Mouse (Mus musculus) heart, postnatal 14 days (tissue): ENCODE results near the gene Ttc41. TPM values are rescaled to one million over a fixed set of nuclear protein-coding genes. Genes with fewer than 3 reads are reported as not detected.

Experiments
- DNase-seq, 2 experiments: peaks; one replicate each; pipeline ENCODE4 v3.0.0; 2021 to 2022
- intact Hi-C: fragments of 180-260 bp; cut with DNase I; formaldehyde crosslinking; loops from one replicate; pipeline ENCODE4 v1.15.1; 2025
- total RNA-seq, 2 experiments: library from RNA; stranded (reverse); gene quantifications; 2 replicates each; pipeline ENCODE4 v1.2.3; 2021

Gene Ttc41
- total RNA-seq, 2 experiments from 2014 or later, result 1.4 TPM

- intact Hi-C loops, result loop anchor here (5.0 to 10.0 kb wide), 2 partner anchors 72 to 196 kb away; partner anchors contain the start of genes Hsp90b1 and Ttc41
Observed at GRCm38 (mm10) chr10:86779117-86779755, 73.6 kb downstream of the Ttc41 start.

GRCm38 (mm10) chr10:86779816-86780500 lies 74.3 kb downstream of the Ttc41 start:
- no peak for DNase-seq
- intact Hi-C loops, result loop anchor here (5.0 to 10.0 kb wide), 2 partner anchors 73 to 195 kb away; partner anchors contain the start of genes Hsp90b1 and Ttc41

More at GRCm38 (mm10) chr10:86779117-86779755, 73.6 kb downstream of the Ttc41 start:
- DNase-seq, result peak; percentile 33 to 45

DNA sequence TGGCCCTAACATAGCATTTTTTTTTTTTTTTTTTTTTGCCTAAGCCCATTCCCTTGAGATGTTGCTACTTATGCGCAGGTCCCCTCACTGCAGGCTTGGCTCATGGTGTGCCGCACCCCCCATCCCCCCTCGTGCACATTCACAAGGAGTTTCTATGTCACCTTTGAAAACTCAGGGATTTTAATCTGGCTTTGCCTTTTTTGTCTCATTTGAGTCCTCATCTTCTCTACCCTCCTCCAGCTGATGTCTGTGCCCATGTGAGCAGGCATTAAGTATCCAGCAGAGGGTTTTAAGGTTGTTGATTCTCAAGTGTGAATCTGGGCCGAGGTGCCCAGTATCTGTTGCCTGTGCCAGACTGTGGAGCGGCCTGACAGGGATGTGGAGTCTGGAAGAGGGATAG lies 76.0 kb downstream of the Ttc41 start:
- intact Hi-C loops, result loop anchor here (2.0 kb wide), 1 partner anchor 39 kb away; no protein-coding TSS in a partner anchor

GRCm38 (mm10) chr10:86782656-86783055 lies 77.0 kb downstream of the Ttc41 start:
- DNase-seq, result no peak
- intact Hi-C loops, result loop anchor here (2.0 kb wide), 1 partner anchor 38 kb away; no protein-coding TSS in a partner anchor

More for the DNA sequence above, 76.0 kb downstream of the Ttc41 start:
- no peak for DNase-seq

DNA sequence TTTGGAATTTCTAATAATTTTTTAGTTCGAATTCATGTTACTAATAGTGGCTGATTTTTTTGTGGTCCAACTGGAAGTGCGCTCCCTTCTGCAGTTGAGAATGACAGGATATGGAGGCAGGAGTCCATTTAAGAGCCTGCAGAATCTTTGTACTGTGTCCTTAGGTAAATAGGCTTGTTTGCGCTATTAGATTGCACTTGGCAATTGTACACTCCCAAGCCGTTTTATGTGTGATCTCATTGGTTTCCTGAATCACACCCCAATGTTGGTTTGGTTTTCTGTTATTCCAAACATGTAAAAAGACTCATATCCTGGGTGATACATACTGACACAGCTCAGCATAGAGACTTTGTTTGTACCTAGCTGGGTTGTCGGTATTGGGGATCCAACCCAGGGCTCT lies 78.0 kb downstream of the Ttc41 start:
- no peak for DNase-seq
- intact Hi-C loops, result loop anchor here (2.0 kb wide), 1 partner anchor 37 kb away; no protein-coding TSS in a partner anchor

DNA sequence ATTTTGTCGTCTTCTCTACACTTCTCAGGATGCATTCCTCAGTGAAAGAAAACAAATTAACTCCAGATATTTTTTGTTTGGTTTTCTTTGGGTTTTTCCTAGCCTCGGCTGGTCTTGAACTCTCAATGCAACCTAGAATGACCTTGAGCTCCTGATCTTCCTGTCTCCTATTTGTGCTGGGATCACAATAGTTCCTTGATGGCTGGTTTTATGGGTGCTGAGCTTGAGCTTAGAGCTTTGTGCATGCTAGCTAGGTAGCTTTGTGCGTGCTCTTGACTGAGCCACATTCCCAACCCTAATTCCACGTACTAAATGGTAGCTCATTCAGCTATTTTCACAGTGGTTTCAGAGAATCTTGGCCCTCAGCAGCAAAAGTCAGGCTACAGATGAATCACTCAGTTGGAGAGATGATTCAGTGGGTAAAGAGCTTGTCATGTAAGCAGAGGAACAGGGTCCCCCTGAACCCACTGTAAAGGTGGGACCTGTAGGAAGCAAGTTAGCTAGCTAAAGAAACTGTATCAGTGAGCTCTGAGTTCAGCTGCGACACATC lies 78.6 kb downstream of the Ttc41 start:
- DNase-seq, result no peak
- intact Hi-C loops, result no loop called here

- no peak for DNase-seq
- intact Hi-C loops, result no loop called here
Observed at GRCm38 (mm10) chr10:86785396-86785795, 79.8 kb downstream of the Ttc41 start.

DNA sequence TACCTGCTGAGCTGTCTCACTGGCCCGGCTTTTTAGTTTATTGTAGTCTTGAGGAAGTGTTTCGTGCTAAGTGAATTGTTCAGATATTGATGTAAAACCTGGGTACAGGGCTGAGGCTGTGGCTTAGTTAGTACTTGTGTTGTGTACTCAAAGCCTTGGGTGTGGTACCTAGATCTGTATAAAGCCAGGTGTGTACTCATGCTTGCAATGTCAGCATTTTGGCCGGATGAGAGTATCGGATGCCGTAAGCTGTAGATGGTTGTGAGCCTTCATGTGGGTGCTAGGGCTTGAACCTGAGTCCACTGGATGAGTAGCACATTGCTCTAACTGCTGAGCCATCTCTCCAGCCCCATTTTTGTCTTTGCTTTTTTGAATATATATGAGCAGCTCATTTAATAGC lies 80.5 kb downstream of the Ttc41 start:
- DNase-seq, result no peak
- intact Hi-C loops, result no loop called here

- DNase-seq, result no peak
- intact Hi-C loops, result no loop called here
Observed at GRCm38 (mm10) chr10:86788193-86788592, 82.6 kb downstream of the Ttc41 start.

DNA sequence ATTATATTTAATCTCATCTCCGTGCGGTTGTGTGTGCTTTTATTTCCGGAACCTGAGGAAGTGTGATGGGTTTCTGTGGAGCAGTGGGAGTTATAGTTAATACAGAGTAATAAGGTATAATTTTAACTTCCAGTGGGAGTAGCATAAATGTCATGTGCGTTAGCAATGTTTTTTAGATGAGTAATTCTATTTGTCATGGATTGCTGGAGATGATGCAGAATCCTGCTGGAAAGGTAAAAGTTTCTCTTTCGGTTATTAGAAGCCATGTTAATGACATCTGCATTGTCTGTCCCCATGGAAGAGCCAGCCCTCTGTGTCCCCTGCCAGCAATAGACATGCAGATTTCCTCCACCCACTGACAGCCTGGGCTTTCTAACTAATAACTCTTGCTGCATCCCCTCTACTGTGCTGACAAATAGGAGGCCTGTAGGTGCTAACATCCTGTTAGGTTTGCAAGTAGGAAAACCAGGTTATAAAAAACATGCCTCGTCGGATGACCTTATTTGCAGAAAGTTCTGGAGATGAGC lies 83.6 kb downstream of the Ttc41 start:
- no peak for DNase-seq
- intact Hi-C loops, result no loop called here

- no peak for DNase-seq
- intact Hi-C loops, result no loop called here
Observed at GRCm38 (mm10) chr10:86791507-86792184, 86.0 kb downstream of the Ttc41 start.

DNA sequence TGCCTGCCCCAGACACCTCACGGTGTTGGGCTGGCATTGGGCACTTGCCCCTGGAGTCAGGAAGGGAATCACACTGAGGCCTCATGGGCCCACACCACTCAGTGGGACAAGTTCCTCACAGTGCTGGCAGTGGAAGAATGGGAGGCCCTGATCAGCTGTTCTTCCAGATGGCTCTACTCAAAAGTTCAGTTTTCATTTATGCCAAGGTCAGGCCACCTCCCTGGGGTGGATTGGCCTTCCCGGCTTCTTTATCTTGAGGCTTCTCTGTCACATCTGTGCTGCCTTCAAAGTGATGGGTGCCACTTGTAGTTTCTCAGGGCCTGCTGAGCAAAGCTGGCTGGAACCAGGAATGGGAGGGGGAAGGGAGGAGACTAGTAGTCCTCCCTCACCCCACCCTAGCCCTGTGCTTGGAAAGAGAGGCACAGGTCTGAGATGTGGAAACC lies 87.9 kb downstream of the Ttc41 start:
- peak; percentile 52 to 62 for DNase-seq
- intact Hi-C loops, result no loop called here

- intact Hi-C loops, result no loop called here
- no peak for DNase-seq
Observed at GRCm38 (mm10) chr10:86794196-86794595, 88.6 kb downstream of the Ttc41 start.

GRCm38 (mm10) chr10:86794794-86795535 lies 89.4 kb downstream of the Ttc41 start:
- intact Hi-C loops, result no loop called here
- DNase-seq, result no peak

DNA sequence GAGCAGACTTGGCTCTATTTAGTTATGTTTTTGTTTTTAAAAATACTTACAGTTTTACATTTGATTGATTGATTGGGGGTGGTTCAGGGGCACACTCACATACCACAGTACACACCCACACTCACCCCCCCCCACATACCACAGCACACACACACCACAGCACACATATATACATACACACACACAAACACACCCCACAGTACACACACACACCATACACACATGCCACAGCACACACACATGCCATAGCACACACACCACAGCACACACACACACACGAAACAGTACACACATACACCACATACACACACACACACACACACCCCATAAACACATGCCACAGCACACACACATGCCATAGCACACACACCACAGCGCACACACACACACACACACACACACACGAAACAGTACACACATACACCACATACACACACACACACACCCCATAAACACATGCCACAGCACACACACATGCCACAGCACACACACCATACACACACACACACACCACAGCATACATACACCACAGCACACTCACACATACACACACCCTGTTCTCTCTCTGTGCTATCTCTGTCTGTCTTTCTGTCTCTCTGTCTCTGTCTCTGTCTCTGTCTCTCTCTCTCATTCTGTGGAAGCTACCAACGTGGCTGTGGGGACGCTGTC lies 90.6 kb downstream of the Ttc41 start:
- DNase-seq, result no peak
- intact Hi-C loops, result no loop called here

DNA sequence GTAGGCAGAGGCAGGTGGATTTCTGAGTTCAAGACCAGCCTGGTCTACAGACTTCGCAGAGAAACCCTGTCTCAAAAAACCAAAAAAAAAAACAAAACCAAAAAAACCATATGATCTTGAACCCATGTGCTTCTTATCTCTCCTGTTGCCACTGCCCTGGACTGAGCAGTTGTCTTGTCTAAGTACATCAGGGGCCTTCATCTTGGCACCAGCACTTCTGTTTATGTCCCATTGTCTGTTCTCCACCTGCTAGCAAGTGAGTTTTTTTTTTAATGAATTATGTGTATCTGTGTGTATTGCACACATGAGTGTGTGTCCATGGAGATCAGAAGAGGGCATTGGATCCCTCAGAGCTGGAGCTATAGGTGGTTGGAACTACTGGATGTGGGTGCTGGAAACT lies 101.8 kb downstream of the Ttc41 start:
- no peak for DNase-seq

DNA sequence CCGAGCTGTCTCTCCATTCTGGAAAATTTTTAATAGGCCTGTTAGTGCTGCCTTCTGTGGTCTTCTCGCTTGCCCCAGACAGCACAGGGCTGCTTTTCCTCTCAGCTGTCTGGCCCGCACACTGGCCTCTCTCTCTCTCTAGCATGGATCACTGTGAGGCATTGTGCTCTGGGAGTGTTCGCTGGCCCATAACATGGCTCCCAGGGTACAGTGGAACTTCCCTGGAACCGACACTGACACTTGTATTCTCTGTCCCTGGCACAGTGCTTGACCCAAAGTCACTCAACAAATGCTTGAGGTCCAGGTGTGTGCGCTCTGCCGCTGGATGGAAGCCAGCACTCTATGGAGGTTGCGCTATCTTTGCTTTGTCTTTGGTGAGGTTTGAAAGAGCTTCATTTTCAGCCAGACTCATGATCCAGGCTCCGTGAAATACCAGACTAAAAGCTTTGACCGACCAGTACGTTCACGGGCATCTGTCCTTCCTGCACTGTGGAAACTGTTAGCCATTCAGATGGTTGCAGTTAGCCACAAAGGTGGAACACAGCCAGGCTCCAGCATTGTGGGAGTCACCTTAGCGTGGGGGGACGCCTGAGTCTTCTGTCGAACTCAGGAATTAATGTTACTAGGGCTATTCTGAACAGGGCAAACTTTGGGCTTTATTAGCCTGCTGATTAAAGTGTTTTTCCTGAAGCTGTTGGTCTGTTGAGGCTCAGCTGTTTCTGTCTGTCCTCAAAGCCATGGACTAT lies 102.6 kb downstream of the Ttc41 start:
- intact Hi-C loops, result no loop called here
- no peak for DNase-seq

More for the DNA sequence above, 101.8 kb downstream of the Ttc41 start:
- intact Hi-C loops, result no loop called here

DNA sequence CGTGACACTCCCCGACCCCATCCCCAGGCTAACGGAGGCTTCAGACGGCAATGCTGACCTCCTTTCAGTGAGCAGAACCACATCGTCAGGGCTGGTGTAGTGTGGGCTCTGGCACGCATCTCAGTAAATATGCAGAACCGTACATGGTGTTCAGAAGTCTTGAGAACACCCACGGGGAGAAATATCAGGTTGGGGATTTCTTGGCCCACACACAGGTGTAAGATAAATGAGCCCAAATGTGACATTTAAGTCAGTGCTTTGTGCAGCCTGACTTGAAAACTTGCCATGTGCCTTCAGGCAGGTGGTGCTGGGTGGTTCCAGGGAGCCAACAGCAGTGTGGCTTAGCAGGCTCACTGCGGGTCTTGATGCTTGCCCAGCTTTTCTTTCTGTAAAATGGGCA lies 104.4 kb downstream of the Ttc41 start:
- intact Hi-C loops, result no loop called here

DNA sequence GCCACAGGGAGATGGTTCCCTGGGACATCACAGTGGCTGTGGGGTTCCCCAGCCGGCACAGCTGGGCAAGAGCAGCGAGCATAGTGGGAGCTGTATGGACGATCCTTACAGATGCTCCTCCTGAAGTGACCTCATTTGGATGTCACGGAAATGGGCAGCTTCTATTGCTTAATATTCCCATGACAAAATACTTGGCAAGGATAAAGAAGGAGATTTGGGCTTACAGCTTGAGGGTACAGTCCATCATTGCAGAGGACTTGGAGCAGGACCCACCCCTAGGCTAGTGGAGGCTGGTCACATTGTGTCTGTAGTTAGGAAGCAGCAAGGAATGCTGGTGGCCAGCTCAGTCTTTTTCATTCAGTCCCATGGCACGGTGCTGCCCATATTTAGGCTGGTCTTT lies 105.0 kb downstream of the Ttc41 start:
- DNase-seq, result no peak
- intact Hi-C loops, result no loop called here

More for the DNA sequence above, 104.4 kb downstream of the Ttc41 start:
- DNase-seq, result no peak
